Mouse (Mus musculus) Muller cell, postnatal 12 days (primary cell): ENCODE measurements around the gene Cplane1.

Source experiments
- DNase-seq: peaks from one replicate; pipeline ENCODE4 v3.0.0-alpha.2; 2015; ENCODE audit errors: inconsistent ontology term

The Cplane1 gene

GRCm38 (mm10) chr15:8294150-8294549 is 125.2 kb downstream of the Cplane1 start:
- no peak for DNase-seq

GRCm38 (mm10) chr15:8302944-8303343 is 134.0 kb downstream of the Cplane1 start:
- DNase-seq: no peak

- DNase-seq: no peak
These were observed 136.6 kb downstream of the Cplane1 start for GRCm38 (mm10) chr15:8305474-8305873.

- no peak for DNase-seq
These were observed 148.5 kb downstream of the Cplane1 start for GRCm38 (mm10) chr15:8317381-8317780.

GRCm38 (mm10) chr15:8319191-8319590 is 150.3 kb downstream of the Cplane1 start:
- no peak for DNase-seq
